Mouse (Mus musculus): ENCODE results near the gene Cdk2ap2. TPM values are rescaled to one million over a fixed set of nuclear protein-coding genes. Genes with fewer than 3 reads are reported as not detected.

Cdk2ap2 gene
- polyA plus RNA-seq, 1 experiment from 2014 or later, result 91.7 TPM

- H3K4me1 ChIP-seq (ENCODE audit: control insufficient read depth, insufficient read depth, low read length), result no peaks in the 10 kb centered on the region
- H3K36me3 ChIP-seq (ENCODE audit: control insufficient read depth, insufficient read depth, low read length), result no peaks in the 10 kb centered on the region
- no peak for DNase-seq (ENCODE audit: low spot score)
- WGBS, result 77% methylated on average over 2 of the region's 2 CpGs
- H3K4me3 ChIP-seq (ENCODE audit: low read depth, low read length), result no peak within 1 kb of the TSS
- no peak within 1 kb of the TSS for H3K27ac ChIP-seq (ENCODE audit: low read depth, low read length)
- no peak within 1 kb of the TSS for H3K4me2 ChIP-seq (ENCODE audit: low read length)
- ATAC-seq, result no peak
- no peaks in the 10 kb centered on the region for H3K27me3 ChIP-seq (replicated peaks; ENCODE audit: control insufficient read depth, insufficient read depth, low read length)
- H3K9me3 ChIP-seq (replicated peaks; ENCODE audit: control insufficient read depth, low read length), result no peaks in the 10 kb centered on the region
- no peak within 1 kb of the TSS; the same call in 1 of the 2 replicates for H3K9ac ChIP-seq (ENCODE audit: low read length)
Observed at GRCm38 (mm10) chr19:4139446-4139845, 42.5 kb downstream of the Cdk2ap2 start, which contains the start of gene Gpr152. Gene Gpr152, plus strand, starts transcription at chr19:4139787.

GRCm38 (mm10) chr19:4140147-4140546 lies 43.2 kb downstream of the Cdk2ap2 start:
- no peak for ATAC-seq
- no peaks in the 10 kb centered on the region for H3K36me3 ChIP-seq (ENCODE audit: control insufficient read depth, insufficient read depth, low read length)
- no peak overlapping the region; the same call in 1 of the 2 replicates for H3K9ac ChIP-seq (ENCODE audit: low read length)
- no peak overlapping the region for H3K4me3 ChIP-seq (ENCODE audit: low read depth, low read length)
- no peak for DNase-seq (ENCODE audit: low spot score)
- no peaks in the 10 kb centered on the region for H3K27me3 ChIP-seq (replicated peaks; ENCODE audit: control insufficient read depth, insufficient read depth, low read length)
- no peaks in the 10 kb centered on the region for H3K9me3 ChIP-seq (replicated peaks; ENCODE audit: control insufficient read depth, low read length)
- H3K4me1 ChIP-seq (ENCODE audit: control insufficient read depth, insufficient read depth, low read length), result no peaks in the 10 kb centered on the region
- no peak overlapping the region for H3K27ac ChIP-seq (ENCODE audit: low read depth, low read length)
- WGBS, result 88% methylated on average over 6 of the region's 6 CpGs
- H3K4me2 ChIP-seq (ENCODE audit: low read length), result no peak overlapping the region

- 89% methylated on average over 18 of the region's 18 CpGs for WGBS
- H3K4me1 ChIP-seq (ENCODE audit: control insufficient read depth, insufficient read depth, low read length), result peaks cover under 1% of the 10 kb centered on the region; the same call in 1 of the 2 replicates
- no peaks in the 10 kb centered on the region for H3K27me3 ChIP-seq (replicated peaks; ENCODE audit: control insufficient read depth, insufficient read depth, low read length)
- H3K4me3 ChIP-seq (ENCODE audit: low read depth, low read length), result no peak overlapping the region
- H3K9ac ChIP-seq (ENCODE audit: low read length), result no peak overlapping the region
- no peak overlapping the region for H3K4me2 ChIP-seq (ENCODE audit: low read length)
- ATAC-seq, result no peak
- H3K27ac ChIP-seq (ENCODE audit: low read depth, low read length), result no peak overlapping the region
- no peak for DNase-seq (ENCODE audit: low spot score)
- H3K9me3 ChIP-seq (replicated peaks; ENCODE audit: control insufficient read depth, low read length), result no peaks in the 10 kb centered on the region
- H3K36me3 ChIP-seq (ENCODE audit: control insufficient read depth, insufficient read depth, low read length), result no peaks in the 10 kb centered on the region
Observed at GRCm38 (mm10) chr19:4142416-4143173, 45.6 kb downstream of the Cdk2ap2 start.

- H3K9ac ChIP-seq (ENCODE audit: low read length), result no peak within 1 kb of the TSS
- no peak for ATAC-seq
- no peak for DNase-seq (ENCODE audit: low spot score)
- H3K4me2 ChIP-seq (ENCODE audit: low read length), result no peak within 1 kb of the TSS
- 79% methylated on average over 7 of the region's 7 CpGs for WGBS
- no peak within 1 kb of the TSS for H3K4me3 ChIP-seq (ENCODE audit: low read depth, low read length)
- H3K9me3 ChIP-seq (replicated peaks; ENCODE audit: control insufficient read depth, low read length), result no peaks in the 10 kb centered on the region
- H3K27ac ChIP-seq (ENCODE audit: low read depth, low read length), result no peak within 1 kb of the TSS
- no peaks in the 10 kb centered on the region for H3K27me3 ChIP-seq (replicated peaks; ENCODE audit: control insufficient read depth, insufficient read depth, low read length)
- H3K4me1 ChIP-seq (ENCODE audit: control insufficient read depth, insufficient read depth, low read length), result peaks cover 3% of the 10 kb centered on the region; the same call in 1 of the 2 replicates
- H3K36me3 ChIP-seq (ENCODE audit: control insufficient read depth, insufficient read depth, low read length), result no peaks in the 10 kb centered on the region
Observed at GRCm38 (mm10) chr19:4143759-4144268, 46.8 kb downstream of the Cdk2ap2 start, which contains the start of gene Cabp4. Gene Cabp4, minus strand, starts transcription at chr19:4144033.

- H3K4me1 ChIP-seq (ENCODE audit: control insufficient read depth, insufficient read depth, low read length), result peaks cover 10% of the 10 kb centered on the region
- WGBS, result 82% methylated on average over 16 of the region's 16 CpGs
- DNase-seq (ENCODE audit: low spot score), result no peak
Observed at GRCm38 (mm10) chr19:4144550-4145498, 47.8 kb downstream of the Cdk2ap2 start.

GRCm38 (mm10) chr19:4145936-4146335 lies 49.0 kb downstream of the Cdk2ap2 start:
- Histone ChIP-seq H3K4me1 (ENCODE audit: control insufficient read depth, insufficient read depth, low read length) (peaks cover 10% of the 10 kb centered on the region), H3K27me3 (replicated peaks; ENCODE audit: control insufficient read depth, insufficient read depth, low read length) (no peaks in the 10 kb centered on the region), H3K4me2 (ENCODE audit: low read length) (no peak overlapping the region), H3K36me3 (ENCODE audit: control insufficient read depth, insufficient read depth, low read length) (peaks cover 8% of the 10 kb centered on the region), H3K4me3 (ENCODE audit: low read depth, low read length) (no peak overlapping the region), H3K9me3 (replicated peaks; ENCODE audit: control insufficient read depth, low read length) (no peaks in the 10 kb centered on the region), H3K9ac (ENCODE audit: low read length) (no peak overlapping the region), H3K27ac (ENCODE audit: low read depth, low read length) (no peak overlapping the region)
- no peak for DNase-seq (ENCODE audit: low spot score)
- 76% methylated on average over 5 of the region's 5 CpGs for WGBS
- no peak for ATAC-seq

More at GRCm38 (mm10) chr19:4144550-4145498, 47.8 kb downstream of the Cdk2ap2 start:
- Histone ChIP-seq H3K36me3 (ENCODE audit: control insufficient read depth, insufficient read depth, low read length) (no peaks in the 10 kb centered on the region), H3K4me2 (ENCODE audit: low read length) (no peak overlapping the region), H3K27me3 (replicated peaks; ENCODE audit: control insufficient read depth, insufficient read depth, low read length) (no peaks in the 10 kb centered on the region), H3K9me3 (replicated peaks; ENCODE audit: control insufficient read depth, low read length) (no peaks in the 10 kb centered on the region), H3K9ac (ENCODE audit: low read length) (no peak overlapping the region), H3K27ac (ENCODE audit: low read depth, low read length) (no peak overlapping the region), H3K4me3 (ENCODE audit: low read depth, low read length) (no peak overlapping the region)
- no peak for ATAC-seq

GRCm38 (mm10) chr19:4146366-4147021 lies 49.5 kb downstream of the Cdk2ap2 start:
- Histone ChIP-seq H3K27me3 (replicated peaks; ENCODE audit: control insufficient read depth, insufficient read depth, low read length) (no peaks in the 10 kb centered on the region), H3K4me3 (ENCODE audit: low read depth, low read length) (no peak overlapping the region), H3K4me1 (ENCODE audit: control insufficient read depth, insufficient read depth, low read length) (peaks cover 10% of the 10 kb centered on the region), H3K27ac (ENCODE audit: low read depth, low read length) (no peak overlapping the region), H3K9ac (ENCODE audit: low read length) (no peak overlapping the region), H3K36me3 (ENCODE audit: control insufficient read depth, insufficient read depth, low read length) (peaks cover 13% of the 10 kb centered on the region), H3K9me3 (replicated peaks; ENCODE audit: control insufficient read depth, low read length) (no peaks in the 10 kb centered on the region), H3K4me2 (ENCODE audit: low read length) (no peak overlapping the region)
- 61% methylated on average over 12 of the region's 12 CpGs for WGBS
- ATAC-seq (no peak), DNase-seq (ENCODE audit: low spot score) (no peak)

GRCm38 (mm10) chr19:4147022-4147405 lies 50.0 kb downstream of the Cdk2ap2 start:
- H3K27me3 ChIP-seq (replicated peaks; ENCODE audit: control insufficient read depth, insufficient read depth, low read length), result no peaks in the 10 kb centered on the region

More at GRCm38 (mm10) chr19:4147022-4147405, 50.0 kb downstream of the Cdk2ap2 start:
- Histone ChIP-seq H3K36me3 (ENCODE audit: control insufficient read depth, insufficient read depth, low read length) (peaks cover 16% of the 10 kb centered on the region), H3K4me3 (ENCODE audit: low read depth, low read length) (no peak overlapping the region), H3K27ac (ENCODE audit: low read depth, low read length) (no peak overlapping the region), H3K9me3 (replicated peaks; ENCODE audit: control insufficient read depth, low read length) (no peaks in the 10 kb centered on the region), H3K4me2 (ENCODE audit: low read length) (no peak overlapping the region), H3K9ac (ENCODE audit: low read length) (no peak overlapping the region), H3K4me1 (ENCODE audit: control insufficient read depth, insufficient read depth, low read length) (peaks cover 10% of the 10 kb centered on the region)
- ATAC-seq (no peak), DNase-seq (ENCODE audit: low spot score) (no peak)
- WGBS, result 38% methylated on average over 3 of the region's 3 CpGs

Data from forebrain, embryonic 14.5 days (tissue).